ENCODE assay signal across 8 mouse cellular contexts in genomic region chr6:86585070-86585600, GRCm38 (mm10). TPM values are rescaled to one million over a fixed set of nuclear protein-coding genes. Genes with fewer than 3 reads are reported as not detected.
DNase-seq lines count a peak whose midpoint lies in the region; ATAC-seq and TF ChIP-seq lines count a peak whose summit lies in the region.

No protein-coding gene starts in this region.

- no peaks in the 10 kb centered on the region for H3K27me3 ChIP-seq in embryonic facial prominence, embryonic 15.5 days
- H3K27me3 ChIP-seq in kidney, adult 2 months (replicated peaks; ENCODE audit: control insufficient read depth, insufficient read depth, low read length), result no peaks in the 10 kb centered on the region
- H3K27me3 ChIP-seq in limb, embryonic 11.5 days (ENCODE audit: control insufficient read depth, insufficient read depth, low read length), result no peaks in the 10 kb centered on the region
- no peaks in the 10 kb centered on the region for H3K27me3 ChIP-seq in midbrain, embryonic 12.5 days

- no peaks in the 10 kb centered on the region for H3K9me3 ChIP-seq in embryonic facial prominence, embryonic 15.5 days (replicated peaks)
- H3K9me3 ChIP-seq in limb, embryonic 11.5 days (ENCODE audit: control insufficient read depth, low read length), result no peaks in the 10 kb centered on the region
- no peaks in the 10 kb centered on the region for H3K9me3 ChIP-seq in midbrain, embryonic 12.5 days

- peak; percentile 20 for TF ChIP-seq POLR2A in kidney, adult 2 months (IDR thresholded peaks at IDR 0.05; ENCODE audit: low read depth, low read length)

- WGBS in embryonic facial prominence, embryonic 15.5 days, result 2% methylated on average over 16 of the region's 16 CpGs
- under 1% methylated on average over 16 of the region's 16 CpGs for WGBS in kidney, adult 2 months
- WGBS in limb, embryonic 11.5 days, result 17% methylated on average over 16 of the region's 16 CpGs
- WGBS in midbrain, embryonic 12.5 days, result 13% methylated on average over 16 of the region's 16 CpGs

- no peaks in the 10 kb centered on the region for H3K36me3 ChIP-seq in embryonic facial prominence, embryonic 15.5 days
- H3K36me3 ChIP-seq in kidney, adult 2 months (ENCODE audit: control insufficient read depth, insufficient read depth, low read length), result no peaks in the 10 kb centered on the region
- no peaks in the 10 kb centered on the region for H3K36me3 ChIP-seq in limb, embryonic 11.5 days (ENCODE audit: control insufficient read depth, insufficient read depth, low read length)
- no peaks in the 10 kb centered on the region for H3K36me3 ChIP-seq in midbrain, embryonic 12.5 days

- peak; percentile 88 for ATAC-seq in embryonic facial prominence, embryonic 15.5 days (ENCODE audit: insufficient number of reproducible peaks, low FRiP score, low TSS enrichment, low read depth)
- ATAC-seq in limb, embryonic 11.5 days (ENCODE audit: insufficient number of reproducible peaks, low FRiP score, low TSS enrichment, low read depth), result 0 out of 2 replicates have a peak, but pooled peaks have one; percentile 27
- peak; percentile 90 for ATAC-seq in midbrain, embryonic 12.5 days (ENCODE audit: low FRiP score, low read depth)

- H3K4me3 ChIP-seq in embryonic facial prominence, embryonic 15.5 days (replicated peaks), result peak overlapping the region; percentile 36
- H3K4me3 ChIP-seq in kidney, adult 2 months (ENCODE audit: insufficient read depth, low read depth, low read length), result peak overlapping the region; percentile 22
- H3K4me3 ChIP-seq in limb, embryonic 11.5 days (ENCODE audit: low read depth, low read length), result peak overlapping the region; percentile 5; the same call in 1 of the 2 replicates
- peak overlapping the region; percentile 30 for H3K4me3 ChIP-seq in midbrain, embryonic 12.5 days

- DNase-seq in 3134 (ENCODE audit: extremely low read depth, insufficient read length, low spot score), result peak; percentile 85
- DNase-seq in adrenal gland, postnatal 4 days (ENCODE audit: low spot score in 2 of 2), result peak; percentile 62 to 78
- peak; percentile 94 for DNase-seq in heart, adult 8-10 months (ENCODE audit: low spot score)
- DNase-seq in kidney, adult 2 months, result peak; percentile 96
- DNase-seq in limb, embryonic 11.5 days (ENCODE audit: low spot score), result peak; percentile 77
- peak; percentile 67 for DNase-seq in right cerebral cortex, postnatal 4 days

- H3K4me1 ChIP-seq in embryonic facial prominence, embryonic 15.5 days, result peaks cover 28% of the 10 kb centered on the region
- peaks cover 14% of the 10 kb centered on the region for H3K4me1 ChIP-seq in kidney, adult 2 months (ENCODE audit: control insufficient read depth, insufficient read depth, low read length)
- H3K4me1 ChIP-seq in limb, embryonic 11.5 days (ENCODE audit: control insufficient read depth, insufficient read depth, low read length), result peaks cover 12% of the 10 kb centered on the region
- H3K4me1 ChIP-seq in midbrain, embryonic 12.5 days, result peaks cover 17% of the 10 kb centered on the region

- 0 out of 2 replicates have a peak, but pooled peaks have one; percentile 4 for TF ChIP-seq CTCF in kidney, adult 2 months (conservative IDR thresholded peaks at IDR 0.05; ENCODE audit: insufficient read depth, insufficient read length, low read depth, low read length)

- H3K4me2 ChIP-seq in embryonic facial prominence, embryonic 15.5 days (replicated peaks), result peak overlapping the region; percentile 58
- H3K4me2 ChIP-seq in limb, embryonic 11.5 days (ENCODE audit: low read depth, severe bottlenecking), result peak overlapping the region; percentile 38
- peak overlapping the region; percentile 54 for H3K4me2 ChIP-seq in midbrain, embryonic 12.5 days (replicated peaks)

- peak overlapping the region; percentile 31; the same call in 1 of the 2 replicates for H3K9ac ChIP-seq in embryonic facial prominence, embryonic 15.5 days
- peak overlapping the region; percentile 58 for H3K9ac ChIP-seq in limb, embryonic 11.5 days (ENCODE audit: low read length)
- H3K9ac ChIP-seq in midbrain, embryonic 12.5 days (replicated peaks), result peak overlapping the region; percentile 55

- peak overlapping the region; percentile 93 for H3K27ac ChIP-seq in embryonic facial prominence, embryonic 15.5 days (replicated peaks)
- peak overlapping the region; percentile 53 for H3K27ac ChIP-seq in kidney, adult 2 months (ENCODE audit: insufficient read depth, low read depth, low read length)
- H3K27ac ChIP-seq in limb, embryonic 11.5 days (replicated peaks; ENCODE audit: low read depth, low read length), result peak overlapping the region; percentile 72; the same call in 1 of the 2 replicates
- H3K27ac ChIP-seq in midbrain, embryonic 12.5 days (replicated peaks), result peak overlapping the region; percentile 86

RNA-seq across cellular contexts. Expression of gene Asprv1, which starts 42.8 kb away (rescaled TPM):
- 1 to 10 TPM in 1 of 2 experiments, under 1 TPM in 1; 0.99 to 1.1 TPM for total RNA-seq in adrenal gland, postnatal 4 days (2021)
- polyA plus RNA-seq in embryonic facial prominence, embryonic 15.5 days (2015; fragmentation: Nextera tagmentation; extraction: Ambion mirVana), result 318 and 378 TPM in 2 replicates
- total RNA-seq in heart, adult 8-10 months (2022), result not detected
- polyA plus RNA-seq in kidney, adult 2 months (2012; rRNA removed), result 0.10 and 0.33 TPM in 2 replicates
- polyA plus RNA-seq in limb, embryonic 11.5 days (2014; fragmentation: Nextera tagmentation; extraction: Ambion mirVana), result 0.99 and 1.3 TPM in 2 replicates
- 0.29 and 0.43 TPM in 2 replicates for polyA plus RNA-seq in midbrain, embryonic 12.5 days (2016; fragmentation: Nextera tagmentation; extraction: Ambion mirVana)

RNA-seq across cellular contexts. Expression of gene Pcbp1, which starts 59.0 kb away (rescaled TPM):
- total RNA-seq in adrenal gland, postnatal 4 days (2021), result 100 to 1,000 TPM; 273 to 288 TPM
- polyA plus RNA-seq in embryonic facial prominence, embryonic 15.5 days (2015; fragmentation: Nextera tagmentation; extraction: Ambion mirVana), result 497 and 506 TPM in 2 replicates
- total RNA-seq in heart, adult 8-10 months (2022), result 100 to 1,000 TPM; 157 to 166 (median 162) TPM
- polyA plus RNA-seq in kidney, adult 2 months (2012; rRNA removed), result 165 and 166 TPM in 2 replicates
- polyA plus RNA-seq in limb, embryonic 11.5 days (2014; fragmentation: Nextera tagmentation; extraction: Ambion mirVana), result 499 and 548 TPM in 2 replicates
- 570 and 583 TPM in 2 replicates for polyA plus RNA-seq in midbrain, embryonic 12.5 days (2016; fragmentation: Nextera tagmentation; extraction: Ambion mirVana)

Comparison
In these comparisons a context has a peak if more than half of its experiments do, and no peak if none do; other contexts are left out.
1. Peak in every context shown above with its lines: DNase-seq, ATAC-seq, H3K4me3 ChIP-seq and H3K27ac ChIP-seq.
2. ATAC-seq: peak in every context shown above with its lines; median percentile 90 in midbrain, embryonic 12.5 days; 88 in embryonic facial prominence, embryonic 15.5 days; 27 in limb, embryonic 11.5 days.
3. RNA of gene Asprv1, which starts 42.8 kb away (polyA plus RNA-seq): 318 to 378 TPM in embryonic facial prominence, embryonic 15.5 days; 0.99 to 1.3 TPM in limb, embryonic 11.5 days, 0.10 to 0.33 TPM in kidney, adult 2 months and 0.29 to 0.43 TPM in midbrain, embryonic 12.5 days; every median in the first group is over 100 times any median in the second.